Mouse (Mus musculus) myocyte (in vitro differentiated cells): Measurements from ENCODE around the gene Hoxd12.

Experiments used
- CEBPB ChIP-seq: IDR thresholded peaks from 2 replicates; pipeline ENCODE4 v1.6.1; 2011; ENCODE audit warnings: mild to moderate bottlenecking, moderate library complexity; ENCODE audit not compliant: poor library complexity, insufficient read depth, severe bottlenecking
- E2F4 ChIP-seq: IDR thresholded peaks from one replicate; pipeline ENCODE4 v1.6.1; 2011; ENCODE audit warnings: mild to moderate bottlenecking, control low read depth, moderate library complexity; ENCODE audit not compliant: insufficient read depth
- MAX ChIP-seq: IDR thresholded peaks from one replicate; pipeline ENCODE4 v1.6.1; 2011; ENCODE audit warnings: low read depth, mild to moderate bottlenecking, control low read depth
- POLR2A ChIP-seq: IDR thresholded peaks from one replicate; pipeline ENCODE4 v1.6.1; 2011; ENCODE audit warnings: low read depth, mild to moderate bottlenecking, control low read depth, moderate library complexity; ENCODE audit not compliant: insufficient read length

DNA sequence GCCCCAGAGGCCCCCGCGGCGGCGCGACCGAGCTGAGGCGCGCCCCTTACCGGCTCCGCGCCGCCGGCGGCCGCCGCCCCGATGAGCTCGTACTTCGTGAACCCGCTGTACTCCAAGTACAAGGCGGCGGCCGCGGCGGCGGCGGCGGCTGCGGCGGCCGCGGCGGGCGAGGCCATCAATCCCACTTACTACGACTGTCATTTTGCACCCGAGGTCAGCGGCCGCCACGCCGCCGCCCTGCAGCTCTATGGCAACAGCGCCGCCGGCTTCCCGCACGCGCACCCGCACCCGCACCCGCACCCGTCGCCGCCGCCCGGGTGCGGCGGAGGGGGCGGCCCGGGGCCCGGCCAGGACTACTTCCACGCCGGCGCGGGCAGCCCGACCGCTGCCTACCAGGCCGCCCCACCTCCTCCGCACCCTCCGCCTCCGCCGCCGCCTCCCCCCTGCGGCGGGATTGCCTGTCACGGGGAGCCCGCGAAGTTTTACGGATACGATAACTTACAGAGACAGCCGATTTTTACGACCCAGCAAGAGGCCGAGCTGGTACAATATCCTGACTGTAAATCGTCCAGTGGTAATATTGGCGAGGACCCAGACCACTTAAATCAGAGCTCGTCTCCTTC, 30.8 kb downstream of the Hoxd12 start:
- no peak for TF ChIP-seq POLR2A
- no peak for TF ChIP-seq E2F4
- TF ChIP-seq CEBPB: no peak
- TF ChIP-seq MAX: no peak
